Mouse (Mus musculus) ovary, adult 2 months (tissue): ENCODE measurements around the gene Serp2. TPM values are rescaled to one million over a fixed set of nuclear protein-coding genes. Genes with fewer than 3 reads are reported as not detected.

Experiments used
- polyA plus RNA-seq: library from polyadenylated mRNA; depleted of rRNA; stranded (reverse); fragments of >200 nt; gene quantifications from 2 replicates; pipeline ENCODE4 v1.2.3, GENCODE M21; 2012; rRNA removed

The Serp2 gene
- 6.0 and 11.1 TPM in 2 replicates for polyA plus RNA-seq

DNA sequence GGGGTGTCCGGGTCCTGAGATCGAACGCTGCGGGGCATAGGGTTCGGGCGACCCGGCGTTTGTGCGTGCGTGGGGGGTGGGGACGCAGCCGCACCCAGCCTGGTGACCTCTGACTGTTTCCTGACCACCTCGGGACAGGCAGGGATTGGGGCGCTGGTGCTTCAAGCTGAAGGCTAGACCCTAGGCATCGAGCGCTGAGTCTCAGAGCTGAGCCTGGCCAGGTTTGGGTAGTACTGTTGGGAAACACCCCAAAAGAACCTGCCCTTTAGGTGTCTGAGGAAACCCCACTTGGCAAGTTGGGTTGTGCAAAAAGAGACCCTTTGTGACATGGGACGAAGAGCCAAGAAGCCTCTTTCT, at the start of gene Serp2:
Gene Serp2 (minus strand): TSS at position 38 of the 357 bp plus-strand sequence.

Other genes starting within 250 kb of the Serp2 start
- 1,063 and 1,147 TPM in 2 replicates for gene Tsc22d1, start 141.9 kb downstream of the Serp2 start, polyA plus RNA-seq